Mouse (Mus musculus) left cerebral cortex, adult 11 months (tissue): Measurements from ENCODE around the gene Coq2.

ENCODE experiments used
- DNase-seq: peaks from one replicate; pipeline ENCODE4 v3.0.0; 2022; ENCODE audit warnings: low spot score

Gene Coq2

DNA sequence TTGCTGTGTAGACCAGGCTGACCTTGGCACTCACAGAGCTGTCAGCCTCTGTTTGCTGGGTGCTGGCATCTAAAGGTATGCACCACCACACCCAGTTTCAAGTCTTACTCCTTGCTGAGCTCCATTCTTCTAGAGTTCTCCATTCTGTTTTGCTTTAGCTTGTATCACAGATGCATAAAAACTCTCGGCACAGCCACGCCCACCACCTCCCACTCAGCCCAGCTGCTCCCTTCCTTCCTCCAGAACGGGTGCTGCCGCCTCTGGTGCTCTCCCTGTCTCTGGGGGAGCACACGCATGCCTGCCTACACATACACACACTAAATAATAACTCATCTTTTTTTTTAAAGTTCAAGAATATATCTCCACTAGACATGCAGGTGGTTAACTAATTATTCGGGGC, 16.5 kb downstream of the Coq2 start:
- DNase-seq: no peak

DNA sequence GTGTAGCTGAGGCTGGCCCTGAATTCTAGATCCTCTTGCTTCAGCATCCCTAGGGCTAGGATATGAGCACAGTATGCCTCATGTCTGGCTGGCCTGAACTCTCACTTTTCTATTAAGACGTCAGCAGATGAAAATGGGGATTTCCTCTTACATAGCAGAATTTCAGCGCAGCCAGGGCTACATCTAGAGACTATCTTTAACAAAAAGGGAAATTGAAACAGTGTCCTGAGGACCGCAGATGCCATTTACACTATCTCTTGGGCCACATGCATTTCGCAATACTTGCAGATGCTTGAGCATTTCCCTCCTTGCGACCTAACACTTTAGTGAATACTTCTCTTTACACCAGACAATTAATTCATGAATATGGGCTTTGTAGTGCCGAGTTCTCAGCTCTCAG, 18.6 kb downstream of the Coq2 start:
- no peak for DNase-seq

DNA sequence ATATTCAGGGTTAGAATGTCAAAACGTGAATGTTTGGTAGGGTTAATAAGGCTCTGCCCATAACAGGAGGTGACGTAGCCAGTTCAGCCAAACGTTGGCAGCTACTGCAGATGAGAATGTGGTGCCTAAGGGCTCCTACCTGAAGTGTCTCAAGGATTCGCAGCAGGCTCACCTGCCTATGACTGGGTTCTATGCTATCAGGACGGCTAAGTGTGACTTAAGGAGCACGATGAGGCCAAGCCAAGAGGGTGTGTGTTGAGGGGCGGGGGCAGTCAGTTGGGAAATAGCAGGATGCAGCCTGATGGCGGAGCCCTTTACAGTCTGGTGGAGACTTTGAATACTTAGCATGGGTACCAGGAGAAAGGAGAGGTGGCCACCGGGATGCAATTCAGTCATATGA, 22.6 kb downstream of the Coq2 start:
- DNase-seq: no peak

DNA sequence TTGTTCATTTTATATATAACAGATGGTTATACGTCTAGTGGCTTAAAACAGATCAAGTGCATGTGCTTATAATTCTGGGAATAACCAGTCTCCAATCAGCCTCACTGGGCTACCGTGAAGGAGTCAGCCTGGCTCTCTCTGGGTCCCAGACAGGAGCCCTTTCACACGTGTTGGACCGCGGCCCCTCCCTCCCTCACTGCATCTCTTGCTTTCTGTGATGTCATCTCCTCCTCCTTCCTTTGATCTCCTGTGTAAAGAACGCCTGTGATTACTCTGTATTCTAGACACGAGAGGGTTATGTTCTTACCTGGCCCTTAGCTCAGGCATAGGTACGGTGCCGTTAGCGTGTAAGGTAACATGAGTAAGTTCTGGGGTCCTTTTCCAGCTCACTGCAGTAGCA, 23.5 kb downstream of the Coq2 start:
- no peak for DNase-seq

DNA sequence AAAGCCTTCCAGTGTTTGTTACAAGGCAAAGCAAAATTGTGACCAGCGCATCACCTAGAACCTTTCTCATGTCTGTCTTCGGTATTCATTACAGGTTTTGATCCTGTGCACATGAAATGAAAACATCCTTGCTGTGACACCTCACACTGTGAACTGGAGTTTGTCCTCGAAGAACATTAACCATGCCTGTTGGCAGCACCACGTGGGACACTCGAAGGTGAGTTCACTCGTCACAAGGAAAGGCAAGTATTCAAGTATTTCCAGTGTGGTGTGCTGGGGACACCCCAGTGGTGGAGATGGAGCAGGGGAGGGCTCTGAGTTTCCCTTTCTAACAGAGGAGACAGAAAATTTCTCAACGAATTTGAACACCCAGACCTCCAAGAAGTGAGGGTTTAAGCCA, 24.0 kb downstream of the Coq2 start:
- no peak for DNase-seq

DNA sequence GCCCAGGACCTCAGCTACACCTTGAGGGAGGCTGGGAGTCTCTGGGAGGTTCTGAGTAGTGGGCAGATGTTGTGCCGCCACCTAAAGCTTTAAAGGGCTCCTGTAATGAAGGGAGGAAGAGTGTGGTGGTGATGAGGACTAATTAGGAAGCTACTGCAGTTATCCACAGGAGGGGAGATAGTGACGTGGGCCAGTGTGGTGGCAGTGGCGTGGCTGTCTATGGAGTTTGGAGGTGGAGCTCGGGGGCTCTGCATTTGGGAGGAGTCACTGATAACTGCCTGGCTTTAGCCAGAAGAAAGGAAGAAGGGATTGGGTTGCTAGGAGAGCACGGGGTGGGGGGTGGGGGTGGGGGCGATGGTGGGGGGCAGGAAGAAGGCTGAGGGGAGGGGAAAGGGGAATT, 26.4 kb downstream of the Coq2 start:
- no peak for DNase-seq

DNA sequence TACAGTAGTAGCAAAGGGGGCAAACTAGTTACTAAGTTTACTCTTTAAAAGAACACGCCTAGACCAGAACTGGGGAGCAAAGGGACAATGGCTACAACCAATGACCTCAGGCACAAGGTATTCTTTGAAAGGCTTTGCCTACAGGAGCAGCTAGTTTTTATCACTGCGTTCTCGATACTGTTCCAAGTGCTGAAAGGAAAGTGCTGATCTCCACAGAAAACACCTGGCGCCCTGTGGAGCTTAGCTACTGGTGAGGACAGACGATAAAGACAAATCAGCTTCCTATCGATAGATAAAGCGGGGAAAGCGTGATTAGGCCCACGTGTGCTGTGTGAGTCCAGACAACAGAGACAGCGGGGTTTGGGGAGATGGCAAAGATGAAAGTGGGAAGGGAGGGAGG, 26.9 kb downstream of the Coq2 start:
- no peak for DNase-seq

DNA sequence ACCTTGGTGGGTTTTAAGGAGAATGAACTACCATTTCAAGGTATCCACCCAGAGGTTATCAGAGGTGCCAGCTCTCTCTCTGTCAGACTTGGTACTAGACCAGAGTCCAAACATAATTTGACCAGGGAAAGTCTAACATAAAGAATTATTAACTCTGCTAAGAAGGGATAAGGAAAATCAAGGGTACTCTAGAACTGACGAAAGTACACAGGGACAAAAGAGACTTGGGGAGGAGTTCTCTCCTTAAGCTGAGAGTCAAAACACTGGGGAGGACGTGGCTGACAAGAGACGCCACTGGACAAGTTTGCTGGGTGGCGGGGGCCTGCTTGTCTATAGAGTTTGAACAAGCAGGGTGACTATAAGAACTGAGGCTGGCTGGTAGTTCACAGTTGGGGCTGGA, 28.4 kb downstream of the Coq2 start:
- DNase-seq: no peak

DNA sequence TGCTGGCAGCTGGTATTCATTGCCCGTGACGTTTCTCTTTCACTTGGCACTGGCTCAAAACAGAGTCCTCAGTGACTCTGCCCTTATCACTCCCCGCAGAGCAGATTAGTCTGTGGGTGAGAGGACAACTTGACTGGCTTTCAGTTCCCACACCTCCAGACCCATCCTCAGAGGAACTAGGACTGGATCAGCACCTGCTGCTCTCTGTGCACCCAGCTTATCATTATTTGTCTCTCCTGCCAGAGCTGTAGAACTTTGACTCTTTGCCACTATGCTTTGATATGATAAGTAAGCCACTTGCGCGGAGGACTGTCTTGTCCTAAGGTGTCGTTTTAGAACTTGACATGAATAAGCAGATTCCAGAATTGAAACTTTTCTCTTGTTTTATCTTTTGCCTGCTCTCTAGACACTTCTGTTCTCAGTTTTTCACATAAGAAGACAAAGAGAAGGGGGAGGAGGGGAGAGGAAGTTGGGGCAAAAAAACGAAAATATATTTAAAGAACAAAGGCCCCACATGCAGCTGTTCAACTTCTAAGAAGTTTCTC, 30.9 kb downstream of the Coq2 start:
- DNase-seq: no peak

DNA sequence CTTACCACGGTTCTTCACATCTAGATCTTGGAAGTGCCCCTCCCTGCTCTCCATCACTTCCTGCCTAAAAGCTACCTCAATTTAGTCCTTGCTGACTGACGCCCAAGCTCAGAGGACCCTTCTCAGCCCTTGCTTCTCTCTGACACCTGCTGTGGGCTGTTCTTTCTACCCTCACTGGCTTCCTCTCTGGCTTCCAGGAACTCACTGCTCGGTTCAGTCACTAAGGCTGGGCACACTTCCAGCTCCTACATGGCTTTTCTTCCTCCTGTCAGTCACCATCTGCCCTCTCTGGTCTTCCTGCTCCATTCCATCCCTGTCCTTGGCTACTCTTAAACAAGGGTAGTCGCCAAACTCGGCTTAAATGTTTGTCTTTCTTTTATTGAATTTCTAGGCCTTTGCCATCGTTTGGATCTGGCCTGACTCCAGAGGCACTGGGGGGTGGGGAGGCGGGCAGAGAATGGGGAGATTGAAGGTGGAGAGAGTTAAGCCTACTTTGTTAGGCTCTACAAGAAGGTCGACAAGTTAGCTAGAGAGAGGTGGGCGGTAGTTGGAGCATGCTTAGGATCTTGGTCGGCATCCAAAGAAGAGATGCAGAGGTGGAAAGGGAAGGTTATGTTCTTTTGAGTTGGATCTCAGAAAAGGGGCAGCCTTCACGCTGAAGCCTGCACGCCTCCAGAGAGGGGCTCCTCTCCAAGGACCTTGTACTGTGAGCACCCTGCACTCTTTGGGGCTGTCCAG, 31.5 kb downstream of the Coq2 start:
- DNase-seq: no peak

DNA sequence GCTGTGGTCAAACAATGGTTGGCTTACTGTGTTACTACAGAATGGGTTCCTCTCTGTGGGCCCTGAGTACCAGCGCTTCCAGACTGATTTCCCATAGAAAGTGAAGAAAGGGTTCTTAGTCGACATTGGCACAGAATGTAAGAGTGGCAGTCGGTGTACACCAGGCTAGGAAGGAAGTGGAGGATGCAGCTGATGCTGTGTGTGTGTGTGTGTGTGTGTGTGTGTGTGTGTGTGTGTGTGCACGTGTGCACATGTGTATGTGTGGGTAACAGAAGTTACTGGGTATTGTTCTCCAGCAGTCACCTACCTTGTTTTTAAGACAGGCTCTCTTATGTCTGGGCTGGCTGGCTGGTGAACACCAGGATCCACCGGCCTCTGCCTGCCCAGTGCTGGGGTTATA, 32.6 kb downstream of the Coq2 start:
- no peak for DNase-seq

DNA sequence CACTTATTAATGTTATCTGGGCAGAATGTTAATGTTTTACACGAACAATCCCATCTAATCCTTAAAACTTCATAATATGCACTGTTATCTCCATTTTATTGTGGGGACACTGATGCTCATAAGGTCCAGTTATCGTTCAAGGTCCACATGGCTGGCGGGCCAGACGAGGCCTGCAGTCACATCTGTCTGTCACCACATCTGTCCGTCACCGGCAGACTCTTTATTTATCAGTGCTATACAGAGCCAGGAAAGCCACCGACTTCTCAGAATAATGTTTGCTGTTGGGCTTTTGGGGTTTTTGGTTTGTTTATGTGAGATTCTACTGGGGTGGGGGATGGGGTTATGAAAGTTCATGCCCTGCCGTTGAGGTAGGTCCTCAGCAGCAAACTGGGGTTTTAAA, 36.5 kb downstream of the Coq2 start:
- no peak for DNase-seq

DNA sequence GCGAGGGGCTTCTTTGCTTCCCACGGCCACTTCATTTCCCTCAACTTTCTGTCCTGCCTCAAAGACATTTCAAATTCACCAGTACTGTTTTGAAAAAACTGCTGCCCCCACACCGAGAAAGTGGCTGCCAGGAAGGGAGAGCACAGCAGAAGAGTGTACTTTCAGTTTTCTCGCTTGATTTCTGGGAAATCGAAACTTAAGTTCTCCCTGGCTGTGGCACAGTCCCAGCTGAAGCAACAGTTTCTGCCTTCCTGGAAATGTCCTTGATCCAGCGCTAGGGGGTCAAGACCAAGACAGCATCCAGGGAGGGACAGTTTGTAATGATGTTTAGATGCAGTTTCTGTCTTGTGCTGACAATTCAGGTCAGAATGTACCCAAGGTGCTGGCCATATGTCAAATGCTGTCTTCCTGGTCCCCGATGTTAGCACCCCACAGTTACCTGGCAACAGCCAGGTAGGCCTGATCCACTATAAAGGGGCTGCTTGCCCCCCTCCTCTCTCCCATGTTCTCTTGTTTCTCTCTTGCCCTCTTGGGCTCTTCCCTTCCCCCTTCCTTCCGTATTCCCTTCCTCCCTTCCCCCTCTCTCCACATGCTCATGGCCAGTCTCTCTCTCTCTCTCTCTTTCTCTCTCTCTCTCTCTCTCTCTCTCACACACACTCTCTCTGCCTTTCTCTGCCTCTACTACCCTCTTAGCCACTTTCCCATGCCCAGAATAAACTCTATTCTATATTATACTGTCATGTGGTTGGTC, 38.0 kb downstream of the Coq2 start:
- no peak for DNase-seq

DNA sequence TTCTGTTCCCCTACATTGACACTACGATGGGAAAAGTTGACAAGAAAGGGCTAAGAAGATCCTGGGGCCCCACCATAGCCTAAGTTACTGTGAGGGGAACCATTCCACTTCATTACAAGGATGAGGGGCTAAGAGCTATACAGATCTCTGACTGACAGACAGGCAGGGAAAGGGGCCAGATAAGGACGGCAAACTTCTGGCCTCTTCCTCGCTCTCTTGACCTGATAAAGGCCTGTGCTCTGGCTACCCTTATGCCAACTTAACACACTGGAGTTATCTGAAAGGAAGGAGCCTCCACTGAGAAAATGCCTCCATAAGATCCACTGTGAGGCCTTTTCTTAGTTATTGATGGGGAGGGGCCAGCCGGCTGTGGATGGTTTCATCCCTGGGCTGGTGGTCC, 39.0 kb downstream of the Coq2 start:
- DNase-seq: no peak

DNA sequence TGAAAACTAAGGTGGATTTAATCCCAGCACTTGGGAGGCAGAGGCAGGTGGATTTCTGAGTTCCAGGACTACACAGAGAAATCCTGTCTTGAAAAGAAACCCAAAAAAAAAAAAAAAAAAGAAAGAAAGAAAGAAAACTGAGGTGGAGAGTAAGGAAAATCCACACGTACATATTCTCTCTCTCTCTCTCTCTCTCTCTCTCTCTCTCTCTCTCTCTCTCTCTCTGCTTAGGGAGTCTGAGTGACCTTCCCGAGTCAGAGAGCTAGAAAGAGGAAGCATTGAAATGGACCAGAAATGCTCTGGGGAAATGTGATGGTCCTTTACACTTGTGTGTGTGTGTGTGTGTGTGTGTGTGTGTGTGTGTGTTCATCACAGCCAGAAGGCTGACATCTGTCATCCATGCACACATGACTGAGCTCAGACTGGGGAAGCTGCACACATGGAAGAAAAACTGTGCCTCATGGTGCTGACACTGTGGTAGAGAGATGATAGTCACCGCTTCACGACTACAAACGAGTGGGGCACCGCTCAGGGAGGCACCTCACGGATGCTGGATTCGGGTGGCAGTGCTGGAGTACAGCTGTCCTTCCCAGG, 40.0 kb downstream of the Coq2 start:
- DNase-seq: no peak

DNA sequence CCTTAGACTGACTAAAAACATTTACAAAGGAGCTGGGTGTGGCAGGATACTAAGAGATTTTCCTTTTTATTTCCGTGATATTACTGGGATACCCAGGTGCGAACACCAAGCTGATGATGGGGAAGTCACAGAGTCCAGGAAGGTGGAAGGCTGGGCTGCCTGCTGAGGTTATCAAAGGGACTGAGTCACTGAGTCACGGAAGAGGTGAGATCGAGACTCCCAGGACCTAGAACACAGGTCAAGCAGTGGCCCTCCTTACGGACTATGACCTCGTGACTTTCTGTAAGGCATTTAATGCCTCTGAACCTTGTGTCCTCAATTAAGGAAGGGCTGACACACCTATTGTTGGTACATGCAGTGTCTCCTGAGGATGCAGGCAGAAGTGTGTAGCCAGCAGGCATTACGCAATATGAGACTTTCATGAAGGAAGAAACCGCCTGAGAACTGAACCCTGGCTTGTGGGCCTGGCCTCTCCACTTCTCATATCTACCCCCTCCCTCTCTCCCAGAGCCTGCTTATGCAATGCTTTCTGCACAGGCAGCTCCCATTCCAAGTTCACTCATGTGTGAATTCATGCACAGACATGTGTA, 42.3 kb downstream of the Coq2 start:
- DNase-seq: no peak

DNA sequence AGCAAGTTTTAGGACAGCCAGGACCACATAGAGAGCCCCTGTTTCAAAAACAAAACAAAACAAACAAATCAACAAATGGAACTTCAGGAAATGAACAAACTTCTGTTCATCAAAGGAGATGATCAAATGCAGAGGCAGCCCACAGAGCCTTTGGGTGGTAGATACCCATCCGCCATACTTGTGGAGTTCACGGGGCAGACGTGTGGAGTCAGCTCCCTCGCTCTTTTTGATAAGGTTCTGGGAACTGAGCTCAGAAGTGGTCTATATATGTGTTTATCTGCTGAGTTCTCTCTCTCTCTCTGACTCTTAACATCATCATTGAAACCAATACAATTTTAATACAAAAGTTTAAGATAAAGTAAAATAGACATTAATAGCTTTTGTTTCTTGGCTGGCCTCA, 46.1 kb downstream of the Coq2 start:
- no peak for DNase-seq

DNA sequence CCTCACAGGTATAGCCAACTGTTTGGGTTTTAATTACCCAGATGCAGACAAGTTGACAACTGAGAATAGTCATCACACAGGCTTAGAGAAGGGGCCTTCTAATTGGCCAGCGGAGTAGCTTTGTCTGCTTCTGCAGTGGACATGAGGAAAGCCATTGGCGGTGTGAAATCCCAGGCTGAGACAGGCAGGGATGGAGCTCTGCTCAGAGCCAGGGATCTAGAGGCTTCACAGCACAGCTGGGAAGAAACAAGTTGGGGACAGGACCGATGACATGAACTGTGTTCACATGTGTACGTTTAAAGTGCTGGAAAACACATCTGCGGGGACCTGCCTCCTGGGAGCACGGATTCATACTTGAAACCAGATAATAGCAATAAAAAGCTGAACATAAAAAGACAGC, 48.4 kb downstream of the Coq2 start:
- no peak for DNase-seq

DNA sequence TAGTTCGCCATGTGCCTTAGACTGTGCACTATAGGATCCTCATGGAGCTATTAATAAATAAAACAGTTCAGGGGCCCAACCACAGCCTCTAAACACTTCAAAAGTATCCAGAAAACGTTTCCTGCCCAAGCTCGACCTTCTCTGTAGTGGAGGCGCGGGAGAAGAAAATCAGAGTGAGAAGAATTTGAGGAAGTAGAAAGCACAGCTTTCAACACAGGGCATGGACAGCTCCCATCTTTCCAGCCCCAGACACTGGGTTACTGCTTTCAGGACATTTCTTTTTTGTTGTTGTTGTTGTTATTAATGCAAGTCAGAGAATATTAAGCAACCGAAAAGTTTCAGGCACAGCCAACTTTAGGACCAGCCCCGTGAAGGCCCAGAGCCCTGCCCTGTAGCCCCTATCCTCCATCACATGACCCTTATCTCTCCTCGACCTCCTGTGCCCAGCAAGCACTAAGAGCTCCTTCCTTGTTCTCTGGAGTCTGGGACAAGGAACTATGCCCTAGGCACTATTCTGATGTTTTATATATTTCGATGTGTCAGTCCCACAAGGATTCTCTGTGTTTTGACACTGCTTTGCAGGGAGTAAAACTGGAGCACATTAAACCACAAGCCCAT, 50.1 kb downstream of the Coq2 start:
- no peak for DNase-seq

DNA sequence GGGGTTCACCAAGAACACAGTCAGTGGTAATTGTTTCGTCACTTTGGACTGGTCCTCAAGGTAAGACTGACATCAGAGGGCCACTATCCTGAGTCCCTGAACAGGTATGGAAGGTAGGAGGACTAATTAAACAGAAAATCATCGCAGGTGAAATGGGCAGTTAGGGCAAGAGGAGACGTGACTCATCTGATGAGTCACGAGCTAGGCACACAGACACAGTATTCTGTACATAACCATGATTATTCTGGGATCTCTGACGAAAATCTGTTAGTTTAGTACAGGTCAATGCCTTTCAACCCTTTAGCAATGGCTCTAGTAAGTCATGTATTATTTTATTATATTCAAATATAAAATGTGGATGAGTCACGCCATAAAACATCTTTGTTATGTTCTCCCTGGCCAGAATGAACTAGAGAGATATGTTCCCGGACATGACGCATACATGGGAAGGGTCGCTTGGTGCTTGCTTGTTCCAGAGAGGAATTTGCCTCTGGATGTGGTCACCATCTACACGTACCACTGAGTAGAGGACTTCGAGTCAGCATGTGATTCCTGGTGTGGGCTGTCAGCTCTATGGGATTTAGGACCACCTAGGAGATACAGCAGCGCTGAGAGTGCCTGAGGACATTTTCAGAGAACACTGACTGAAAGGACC, 52.3 kb downstream of the Coq2 start:
- no peak for DNase-seq

DNA sequence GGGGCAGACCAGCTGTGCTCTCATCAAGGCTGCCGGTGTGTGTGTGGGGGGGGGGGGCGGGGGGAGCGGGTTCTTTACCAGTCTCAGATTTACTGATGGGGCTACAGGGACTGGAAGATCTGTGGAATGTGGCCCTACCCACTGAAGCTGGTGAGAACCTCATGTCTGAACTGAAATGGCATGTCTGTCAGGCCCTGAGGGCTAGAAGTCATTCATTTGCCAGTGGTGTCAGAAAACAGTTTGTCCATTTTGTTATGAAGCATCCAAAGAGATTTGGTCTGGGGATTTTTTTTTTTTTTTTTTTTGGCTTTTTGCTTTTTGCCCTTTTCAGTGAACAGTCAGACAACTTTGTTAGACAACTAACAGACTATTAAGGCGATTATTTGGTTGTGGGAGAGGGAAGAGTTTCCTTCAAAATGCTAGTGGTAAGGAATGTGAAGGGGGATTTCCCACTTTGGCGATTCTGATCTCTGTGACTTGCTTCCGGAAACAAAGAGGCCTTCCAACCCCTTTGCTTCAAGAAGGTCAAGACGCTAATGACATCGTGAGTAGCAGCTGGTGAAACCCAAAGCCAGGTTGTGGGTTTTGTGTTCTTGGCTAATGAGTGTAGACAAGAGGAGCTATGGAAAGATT, 52.9 kb downstream of the Coq2 start:
- DNase-seq: no peak
